Mouse (Mus musculus): ENCODE data around the gene Elovl2. TPM values are rescaled to one million over a fixed set of nuclear protein-coding genes. Genes with fewer than 3 reads are reported as not detected.

The Elovl2 gene
- polyA plus RNA-seq, 1 experiment from 2014 or later, result 43.5 TPM

GRCm38 (mm10) chr13:41134901-41135300, 85.3 kb downstream of the Elovl2 start:
- no peak for ATAC-seq (ENCODE audit: low read depth)
- no peaks in the 10 kb centered on the region for H3K4me1 ChIP-seq (ENCODE audit: control insufficient read depth, insufficient read depth, low read length)
- H3K36me3 ChIP-seq (ENCODE audit: control insufficient read depth, insufficient read depth, low read length), result no peaks in the 10 kb centered on the region
- no peak overlapping the region for H3K4me2 ChIP-seq (ENCODE audit: low read depth, low read length)
- H3K27me3 ChIP-seq (ENCODE audit: control insufficient read depth, insufficient read depth, low read length), result no peaks in the 10 kb centered on the region
- H3K27ac ChIP-seq (ENCODE audit: low read depth, low read length), result no peak overlapping the region
- H3K4me3 ChIP-seq (ENCODE audit: low read depth, low read length), result no peak overlapping the region
- 9% methylated on average over 6 of the region's 6 CpGs for WGBS
- H3K9ac ChIP-seq (replicated peaks; ENCODE audit: low read depth, low read length), result no peak overlapping the region
- no peaks in the 10 kb centered on the region for H3K9me3 ChIP-seq (ENCODE audit: control insufficient read depth, low read length)

Other genes starting within 250 kb of the Elovl2 start
- gene Pak1ip1, start 219.4 kb downstream of the Elovl2 start, polyA plus RNA-seq (2014; fragmentation: Nextera tagmentation; extraction: Ambion mirVana), result 55.5 and 63.9 TPM in 2 replicates
- 126 and 151 TPM in 2 replicates for gene Tmem14c, start 204.1 kb downstream of the Elovl2 start, polyA plus RNA-seq (2014; fragmentation: Nextera tagmentation; extraction: Ambion mirVana)
- gene Mak, start 140.7 kb downstream of the Elovl2 start, polyA plus RNA-seq (2014; fragmentation: Nextera tagmentation; extraction: Ambion mirVana), result 0.72 and 0.83 TPM in 2 replicates
- not detected in 2 replicates for gene Gcm2, start 109.4 kb downstream of the Elovl2 start, polyA plus RNA-seq (2014; fragmentation: Nextera tagmentation; extraction: Ambion mirVana)
- gene Sycp2l, start 106.1 kb downstream of the Elovl2 start, polyA plus RNA-seq (2014; fragmentation: Nextera tagmentation; extraction: Ambion mirVana), result not detected in 2 replicates
- 30.0 and 31.7 TPM in 2 replicates for gene Smim13, start 29.4 kb upstream of the Elovl2 start, polyA plus RNA-seq (2014; fragmentation: Nextera tagmentation; extraction: Ambion mirVana)
- gene Gm17364, start 53.6 kb upstream of the Elovl2 start, polyA plus RNA-seq (2014; fragmentation: Nextera tagmentation; extraction: Ambion mirVana), result not detected in 2 replicates